Mouse (Mus musculus): Measurements from ENCODE around the gene Brca1.

- TF ChIP-seq ZNF384 (IDR thresholded peaks at IDR 0.05; ENCODE audit: low read depth, low read length) (no peak), ZC3H11A (IDR thresholded peaks at IDR 0.05; ENCODE audit: borderline replicate concordance, low read depth, low read length) (no peak), MAFK (IDR thresholded peaks at IDR 0.05; ENCODE audit: insufficient read depth, low read depth, low read length) (no peak), HCFC1 (IDR thresholded peaks at IDR 0.05; ENCODE audit: borderline replicate concordance, insufficient read depth, low read length) (no peak), CHD2 (IDR thresholded peaks at IDR 0.05; ENCODE audit: low read depth, low read length) (no peak)
Observed at GRCm38 (mm10) chr11:101448274-101448746, 103.4 kb downstream of the Brca1 start, which contains the start of gene Ifi35.

All from ES-E14 (cell line).